Mouse (Mus musculus): ENCODE measurements at regions not wholly inside any gene's neighbourhood (a gene's known extent, or its start where the extent isn't known, plus 50 kb on each side); places are given as distances from the start of the nearest gene placed in this dataset.

- DNase-seq (ENCODE audit: low spot score in 2 of 2) = no peak
Measured at GRCm38 (mm10) chr4:105467811-105468210, 310.7 kb downstream of the Plpp3 start.

GRCm38 (mm10) chr4:105469300-105469821, 312.2 kb downstream of the Plpp3 start:
- no peak for DNase-seq (ENCODE audit: low spot score in 2 of 2)

GRCm38 (mm10) chr4:105474765-105475560, 314.7 kb upstream of the Gm12728 start:
- DNase-seq (ENCODE audit: low spot score in 2 of 2) = peak; percentile 17 to 26

GRCm38 (mm10) chr4:105476332-105476731, 313.3 kb upstream of the Gm12728 start:
- DNase-seq (ENCODE audit: low spot score in 2 of 2) = no peak

GRCm38 (mm10) chr4:105486376-105486775, 303.3 kb upstream of the Gm12728 start:
- DNase-seq (ENCODE audit: low spot score in 2 of 2) = no peak

GRCm38 (mm10) chr4:105496176-105496575, 293.5 kb upstream of the Gm12728 start:
- no peak for DNase-seq (ENCODE audit: low spot score in 2 of 2)

- DNase-seq (ENCODE audit: low spot score in 2 of 2) = no peak
Measured at GRCm38 (mm10) chr4:105506190-105506589, 283.5 kb upstream of the Gm12728 start.

GRCm38 (mm10) chr4:105507221-105507620, 282.4 kb upstream of the Gm12728 start:
- no peak for DNase-seq (ENCODE audit: low spot score in 2 of 2)

- no peak for DNase-seq (ENCODE audit: low spot score in 2 of 2)
Measured at GRCm38 (mm10) chr4:105509091-105509490, 280.6 kb upstream of the Gm12728 start.

- peak; percentile 14 to 18 for DNase-seq (ENCODE audit: low spot score in 2 of 2)
Measured at GRCm38 (mm10) chr4:105510406-105510805, 279.3 kb upstream of the Gm12728 start.

- no peak for DNase-seq (ENCODE audit: low spot score in 2 of 2)
Measured at GRCm38 (mm10) chr4:105525135-105525534, 264.5 kb upstream of the Gm12728 start.

- DNase-seq (ENCODE audit: low spot score in 2 of 2) = no peak
Measured at GRCm38 (mm10) chr4:105526755-105527154, 262.9 kb upstream of the Gm12728 start.

GRCm38 (mm10) chr4:105527316-105527715, 262.4 kb upstream of the Gm12728 start:
- no peak for DNase-seq (ENCODE audit: low spot score in 2 of 2)

- no peak for DNase-seq (ENCODE audit: low spot score in 2 of 2)
Measured at GRCm38 (mm10) chr4:105531651-105532425, 257.8 kb upstream of the Gm12728 start.

- DNase-seq (ENCODE audit: low spot score in 2 of 2) = no peak
Measured at GRCm38 (mm10) chr4:105535451-105535850, 254.2 kb upstream of the Gm12728 start.

- DNase-seq (ENCODE audit: low spot score in 2 of 2) = no peak
Measured at GRCm38 (mm10) chr4:105545486-105545885, 244.2 kb upstream of the Gm12728 start.

- no peak for DNase-seq (ENCODE audit: low spot score in 2 of 2)
Measured at GRCm38 (mm10) chr4:105549744-105550440, 239.8 kb upstream of the Gm12728 start.

- no peak for DNase-seq (ENCODE audit: low spot score in 2 of 2)
Measured at GRCm38 (mm10) chr4:105551966-105552685, 237.5 kb upstream of the Gm12728 start.

- DNase-seq (ENCODE audit: low spot score in 2 of 2) = no peak
Measured at GRCm38 (mm10) chr4:105554994-105555393, 234.7 kb upstream of the Gm12728 start.

- no peak for DNase-seq (ENCODE audit: low spot score in 2 of 2)
Measured at GRCm38 (mm10) chr4:105555941-105556340, 233.7 kb upstream of the Gm12728 start.

GRCm38 (mm10) chr4:105557396-105557795, 232.3 kb upstream of the Gm12728 start:
- DNase-seq (ENCODE audit: low spot score in 2 of 2) = no peak

Data from right cerebral cortex, adult 2 months (tissue).